Mouse (Mus musculus) hindbrain, embryonic 11.5 days (tissue): ENCODE data around the gene Them5. TPM values are rescaled to one million over a fixed set of nuclear protein-coding genes. Genes with fewer than 3 reads are reported as not detected.
A peak's percentile ranks its signal among the peaks of the same experiment; 100 is the strongest.

Source experiments
- ATAC-seq: fragments of 200-750 bp; cut with Nextera tagmentation; 2 replicates; pipeline ENCODE4 v1.8.0; 2017; ENCODE audit warnings: mild to moderate bottlenecking, moderate TSS enrichment, moderate library complexity; ENCODE audit not compliant: low FRiP score
- DNase-seq: peaks from one replicate; pipeline ENCODE4 v3.0.0-alpha.2; 2015; ENCODE audit warnings: low spot score
- H3K27ac ChIP-seq: fragments of 300-500 bp; sonication (generic); 2 replicates; pipeline ENCODE4 v1.5.1; 2014; ENCODE audit warnings: mild to moderate bottlenecking, low read depth, low read length
- H3K27me3 ChIP-seq: fragments of 300-500 bp; sonication (generic); 2 replicates; pipeline ENCODE4 v1.6.1; 2014; ENCODE audit warnings: mild to moderate bottlenecking, low read length, moderate library complexity, mixed read lengths; ENCODE audit not compliant: control insufficient read depth, insufficient read depth
- H3K36me3 ChIP-seq: fragments of 300-500 bp; sonication (generic); 2 replicates; pipeline ENCODE4 v1.6.1; 2014; ENCODE audit warnings: mild to moderate bottlenecking, low read length, moderate library complexity, mixed read lengths; ENCODE audit not compliant: control insufficient read depth, insufficient read depth
- H3K4me1 ChIP-seq: fragments of 300-500 bp; sonication (generic); replicated peaks from 2 replicates; pipeline ENCODE4 v1.6.1; 2014; ENCODE audit warnings: low read length, mixed read lengths; ENCODE audit not compliant: control insufficient read depth, insufficient read depth
- H3K4me2 ChIP-seq: fragments of 300-500 bp; sonication (generic); replicated peaks from 2 replicates; pipeline ENCODE4 v1.6.1; 2014; ENCODE audit warnings: mild to moderate bottlenecking, low read depth, low read length
- H3K4me3 ChIP-seq: fragments of 300-500 bp; sonication (generic); 2 replicates; pipeline ENCODE4 v1.5.1; 2014; ENCODE audit warnings: low read depth, low read length
- H3K9ac ChIP-seq: fragments of 300-500 bp; sonication (generic); 2 replicates; pipeline ENCODE4 v1.6.1; 2014; ENCODE audit warnings: low read depth, low read length
- H3K9me3 ChIP-seq: fragments of 300-500 bp; sonication (generic); 2 replicates; pipeline ENCODE4 v1.6.1; 2016; ENCODE audit warnings: low read length; ENCODE audit not compliant: control insufficient read depth
- WGBS: fragments of 180-500 bp; shearing (Covaris S2); extraction: QIAGEN DNeasy Blood & Tissue Kit; methylation state at CpG from one replicate; pipeline ENCODE4 v1.1.7; 2014; 5-methylcytosine and 5-hydroxymethylcytosine counted together
- polyA plus RNA-seq: library from polyadenylated mRNA; unstranded; fragments of >200 nt; fragmentation: Nextera tagmentation; extraction: Ambion mirVana; gene quantifications from 2 replicates; pipeline ENCODE4 v1.2.1, GENCODE M21; 2014

The Them5 gene
- polyA plus RNA-seq, 1 experiment from 2014 or later, result not detected

DNA sequence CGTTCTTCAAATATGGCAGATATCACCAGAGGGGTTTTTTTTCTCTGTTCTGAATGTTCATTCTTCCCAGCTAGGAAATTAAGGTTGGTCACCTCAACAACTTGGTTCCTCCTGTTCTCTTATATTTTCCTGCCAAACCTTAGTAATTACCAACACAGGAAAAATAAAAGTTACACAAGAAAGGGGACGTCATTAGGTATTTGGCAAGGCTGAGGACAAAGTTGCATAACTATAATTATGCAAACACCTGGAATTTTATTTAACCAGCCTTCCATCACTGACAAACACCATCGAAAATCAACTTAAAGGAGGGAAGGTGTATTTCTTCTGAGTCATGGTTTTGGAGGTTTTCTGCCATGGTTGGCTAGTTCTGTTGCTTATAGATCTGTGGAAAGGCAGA is 3.4 kb upstream of the Them5 start:
- Histone ChIP-seq H3K9ac (no peak overlapping the region), H3K4me3 (no peak overlapping the region), H3K36me3 (no peaks in the 10 kb centered on the region), H3K9me3 (no peaks in the 10 kb centered on the region), H3K4me1 (no peaks in the 10 kb centered on the region), H3K4me2 (no peak overlapping the region), H3K27ac (no peak overlapping the region), H3K27me3 (no peaks in the 10 kb centered on the region)
- WGBS, result 92% methylated on average over 3 of the region's 3 CpGs
- ATAC-seq, result no peak
- DNase-seq, result no peak

DNA sequence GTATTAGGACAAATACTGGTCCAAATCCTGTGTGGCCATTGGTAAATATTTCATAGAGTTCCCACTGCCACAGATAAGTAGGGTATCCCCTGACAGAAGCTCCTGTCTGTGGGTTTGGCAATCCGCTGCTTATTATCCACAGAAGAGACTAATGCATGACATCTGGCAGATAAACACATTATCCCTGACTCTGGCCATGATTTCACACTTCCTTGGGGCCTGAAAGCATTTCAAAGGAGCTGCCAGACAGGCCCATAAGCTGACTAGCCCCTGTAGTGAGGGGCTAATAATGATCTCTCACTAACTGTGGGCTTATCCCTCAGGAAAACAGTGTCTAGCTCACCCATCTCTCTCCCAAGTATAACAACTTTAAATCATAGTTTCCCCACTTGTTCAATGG is 653 bp downstream of the Them5 start:
- DNase-seq (no peak), ATAC-seq (no peak)
- no peaks in the 10 kb centered on the region for H3K9me3 ChIP-seq
- H3K4me3 ChIP-seq, result no peak overlapping the region
- H3K36me3 ChIP-seq, result no peaks in the 10 kb centered on the region
- no peaks in the 10 kb centered on the region for H3K27me3 ChIP-seq
- WGBS, result 63% methylated on average over 1 of the region's 1 CpGs
- no peak overlapping the region for H3K4me2 ChIP-seq
- no peak overlapping the region for H3K9ac ChIP-seq
- no peak overlapping the region for H3K27ac ChIP-seq
- H3K4me1 ChIP-seq, result no peaks in the 10 kb centered on the region

DNA sequence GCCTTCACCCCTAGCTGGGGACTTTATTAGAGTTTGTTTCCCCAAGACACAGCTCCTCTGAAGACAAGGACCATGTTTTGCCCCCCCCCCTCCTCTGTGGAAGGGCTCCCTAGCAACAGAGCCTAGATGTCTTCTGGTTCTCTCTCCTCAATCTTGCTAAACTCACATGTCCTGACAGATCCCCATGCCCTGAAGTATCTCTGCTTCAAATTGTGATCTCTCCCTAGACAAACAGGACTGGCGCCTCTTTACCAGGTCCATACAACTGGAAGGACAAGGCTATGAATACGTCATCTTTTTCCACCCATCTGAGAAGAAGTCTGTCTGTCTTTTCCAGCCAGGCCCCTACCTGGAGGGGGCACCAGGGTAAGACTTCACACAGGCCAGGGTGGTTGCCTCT is 2.3 kb downstream of the Them5 start:
- no peaks in the 10 kb centered on the region for H3K4me1 ChIP-seq
- ATAC-seq (no peak), DNase-seq (no peak)
- H3K9me3 ChIP-seq, result no peaks in the 10 kb centered on the region
- no peaks in the 10 kb centered on the region for H3K36me3 ChIP-seq
- H3K9ac ChIP-seq, result no peak overlapping the region
- no peaks in the 10 kb centered on the region for H3K27me3 ChIP-seq
- H3K4me2 ChIP-seq, result no peak overlapping the region
- no peak overlapping the region for H3K27ac ChIP-seq
- no peak overlapping the region for H3K4me3 ChIP-seq
- WGBS, result 88% methylated on average over 2 of the region's 2 CpGs

DNA sequence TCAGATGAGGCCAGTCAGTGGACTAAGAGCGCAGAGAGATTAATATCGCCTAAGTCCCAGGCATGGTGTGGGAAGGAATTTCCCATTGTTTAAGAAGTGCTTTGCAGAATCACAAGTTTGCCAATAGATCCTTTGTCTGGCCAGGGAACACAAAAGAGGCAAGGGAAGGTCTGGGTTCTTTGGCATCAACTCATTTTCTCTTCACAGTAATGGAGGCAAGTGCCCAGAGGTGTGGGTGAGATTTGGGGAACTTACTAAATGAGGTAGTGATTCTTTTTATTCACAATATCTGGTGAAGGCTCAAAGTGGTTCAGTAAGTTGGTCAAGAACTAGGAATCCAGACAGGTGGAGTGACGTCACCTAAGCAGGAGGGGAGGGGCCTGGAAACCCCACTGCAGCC is 3.0 kb downstream of the Them5 start:
- no peak overlapping the region for H3K4me3 ChIP-seq
- DNase-seq (no peak), ATAC-seq (no peak)

DNA sequence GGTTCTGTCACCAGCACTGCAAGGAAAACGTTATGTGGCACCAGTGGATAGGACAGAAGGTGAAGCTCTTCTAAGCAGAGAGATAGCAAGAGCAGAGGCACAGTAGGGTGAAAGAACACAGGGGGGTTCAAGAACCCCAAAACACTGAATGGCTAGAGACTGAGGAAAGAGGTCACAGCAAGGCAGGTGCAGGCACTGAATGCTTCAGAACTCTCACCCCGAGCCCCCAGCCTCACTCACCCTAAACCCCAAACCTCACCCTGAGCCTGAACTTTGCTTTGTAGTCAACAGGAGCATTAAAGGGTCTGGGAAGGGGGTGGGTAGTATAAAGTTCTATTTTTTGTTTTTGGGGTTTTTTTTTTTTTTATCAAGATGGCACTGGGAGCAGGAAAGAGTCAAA is 6.2 kb downstream of the Them5 start:
- DNase-seq, result no peak
- Histone ChIP-seq H3K9me3 (no peaks in the 10 kb centered on the region), H3K4me2 (no peak overlapping the region), H3K36me3 (no peaks in the 10 kb centered on the region), H3K27me3 (no peaks in the 10 kb centered on the region), H3K4me1 (no peaks in the 10 kb centered on the region), H3K27ac (no peak overlapping the region), H3K9ac (no peak overlapping the region), H3K4me3 (no peak overlapping the region)
- 74% methylated on average over 2 of the region's 2 CpGs for WGBS
- ATAC-seq, result no peak

More for the DNA sequence above, 3.0 kb downstream of the Them5 start:
- WGBS, result 71% methylated on average over 3 of the region's 3 CpGs
- H3K9ac ChIP-seq, result no peak overlapping the region
- no peaks in the 10 kb centered on the region for H3K4me1 ChIP-seq
- H3K9me3 ChIP-seq, result no peaks in the 10 kb centered on the region
- H3K27me3 ChIP-seq, result no peaks in the 10 kb centered on the region
- H3K27ac ChIP-seq, result no peak overlapping the region
- H3K4me2 ChIP-seq, result no peak overlapping the region
- H3K36me3 ChIP-seq, result no peaks in the 10 kb centered on the region

DNA sequence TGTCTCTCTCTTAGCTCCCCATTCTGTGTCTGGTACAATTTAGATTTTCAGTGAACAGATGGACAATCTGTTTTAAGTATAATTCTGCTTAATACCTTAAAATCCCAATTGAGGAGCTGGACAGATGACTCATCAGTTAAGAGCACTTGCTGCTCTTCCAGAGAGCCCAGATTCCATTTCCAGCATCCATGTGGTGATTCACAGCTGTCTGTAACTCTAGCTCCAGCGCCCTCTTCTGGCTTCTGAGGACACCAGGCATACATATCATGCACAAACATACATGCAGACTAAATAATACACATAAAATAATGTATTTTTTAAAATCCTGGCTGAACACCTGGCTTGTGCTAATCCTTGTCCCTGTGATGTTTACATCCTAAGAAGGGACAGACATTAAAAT is 18.9 kb downstream of the Them5 start:
- DNase-seq (peak; percentile 31), ATAC-seq (no peak)
- Histone ChIP-seq H3K9me3 (no peaks in the 10 kb centered on the region), H3K4me3 (no peak overlapping the region), H3K4me2 (no peak overlapping the region), H3K4me1 (no peaks in the 10 kb centered on the region), H3K36me3 (no peaks in the 10 kb centered on the region), H3K9ac (no peak overlapping the region), H3K27ac (no peak overlapping the region), H3K27me3 (peaks cover 8% of the 10 kb centered on the region; the same call in 1 of the 2 replicates)
- WGBS, result 10% methylated on average over 1 of the region's 1 CpGs

DNA sequence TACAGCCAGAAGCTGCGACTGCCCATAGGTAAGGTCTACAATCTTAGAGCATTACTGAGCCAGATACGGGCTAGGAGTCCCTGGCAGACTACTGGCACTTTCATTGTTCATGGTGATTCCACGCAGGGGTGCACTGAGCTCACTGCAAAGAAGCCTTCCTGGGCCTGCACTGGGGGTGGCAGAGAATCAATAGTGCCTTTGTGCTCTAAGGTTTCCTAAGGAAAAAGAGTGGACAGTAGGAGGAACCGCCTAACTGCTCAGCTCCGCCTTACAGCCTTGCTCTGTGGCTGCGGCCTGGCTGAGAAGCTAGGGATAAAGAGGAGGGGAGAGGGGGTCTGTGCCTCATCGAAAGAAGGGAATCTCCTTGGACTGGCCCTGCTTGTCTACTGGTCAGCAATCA is 20.2 kb downstream of the Them5 start, which contains the start of gene C2cd4d:
C2cd4d (plus strand) TSS at position 301 of the 400 bp plus-strand sequence.
- no peak for ATAC-seq
- Histone ChIP-seq H3K9me3 (no peaks in the 10 kb centered on the region), H3K9ac (peak within 1 kb of the TSS; percentile 81), H3K4me3 (peak within 1 kb of the TSS; percentile 44), H3K27ac (0 out of 2 replicates have a peak within 1 kb of the TSS, but pooled peaks have one; percentile 17), H3K27me3 (peaks cover 8% of the 10 kb centered on the region; the same call in 1 of the 2 replicates), H3K4me2 (peak within 1 kb of the TSS; percentile 87), H3K36me3 (no peaks in the 10 kb centered on the region), H3K4me1 (no peaks in the 10 kb centered on the region)
- DNase-seq, result peak; percentile 9
- 29% methylated on average over 7 of the region's 7 CpGs for WGBS

DNA sequence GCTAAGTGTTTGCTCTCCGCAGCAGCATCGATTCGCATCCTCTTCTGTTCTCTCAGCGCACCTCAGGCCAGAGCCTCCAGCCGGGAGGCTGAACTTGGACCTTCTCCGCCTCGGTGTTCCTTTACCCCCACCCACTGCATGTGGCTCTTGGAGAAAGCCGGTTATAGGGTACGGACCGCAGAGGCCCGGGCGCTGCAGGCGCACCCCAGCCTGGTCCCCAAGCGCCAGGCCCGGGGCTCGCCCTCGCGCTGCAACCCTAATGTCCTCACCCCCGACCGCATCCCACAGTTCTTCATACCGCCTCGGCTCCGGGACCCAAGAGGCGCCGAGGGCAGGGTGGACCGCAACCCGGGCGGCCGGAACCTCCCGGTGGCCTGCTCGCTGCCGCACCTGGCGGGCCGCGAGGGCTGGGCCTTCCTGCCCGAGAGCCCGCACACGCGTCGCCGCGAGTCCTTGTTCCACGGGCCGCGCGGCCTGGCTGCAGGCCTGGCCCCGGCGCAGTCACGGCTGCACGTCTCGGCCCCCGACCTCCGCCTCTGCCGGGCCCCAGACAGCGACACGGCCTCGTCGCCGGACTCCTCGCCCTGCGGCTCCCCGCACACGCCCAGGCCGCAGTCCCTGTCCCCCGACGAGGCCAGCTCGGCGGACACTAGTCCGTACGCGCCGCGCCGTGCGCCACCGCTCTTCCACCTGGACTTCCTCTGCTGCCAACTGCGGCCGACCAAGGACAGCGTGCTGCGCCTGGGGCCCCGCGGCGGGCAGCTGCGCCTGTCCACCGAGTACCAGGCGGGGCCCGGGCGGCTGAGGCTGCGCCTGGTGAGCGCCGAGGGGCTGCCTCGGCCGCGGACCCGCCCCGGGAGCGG is 21.6 kb downstream of the Them5 start:
- Histone ChIP-seq H3K9ac (peak overlapping the region; percentile 81), H3K4me2 (peak overlapping the region; percentile 87), H3K27ac (no peak overlapping the region), H3K36me3 (no peaks in the 10 kb centered on the region), H3K4me1 (no peaks in the 10 kb centered on the region), H3K9me3 (no peaks in the 10 kb centered on the region), H3K27me3 (peaks cover 8% of the 10 kb centered on the region; the same call in 1 of the 2 replicates), H3K4me3 (peak overlapping the region; percentile 44)
- 7% methylated on average over 76 of the region's 97 CpGs for WGBS
- ATAC-seq, result peak; percentile 82
- DNase-seq, result peak; percentile 73

DNA sequence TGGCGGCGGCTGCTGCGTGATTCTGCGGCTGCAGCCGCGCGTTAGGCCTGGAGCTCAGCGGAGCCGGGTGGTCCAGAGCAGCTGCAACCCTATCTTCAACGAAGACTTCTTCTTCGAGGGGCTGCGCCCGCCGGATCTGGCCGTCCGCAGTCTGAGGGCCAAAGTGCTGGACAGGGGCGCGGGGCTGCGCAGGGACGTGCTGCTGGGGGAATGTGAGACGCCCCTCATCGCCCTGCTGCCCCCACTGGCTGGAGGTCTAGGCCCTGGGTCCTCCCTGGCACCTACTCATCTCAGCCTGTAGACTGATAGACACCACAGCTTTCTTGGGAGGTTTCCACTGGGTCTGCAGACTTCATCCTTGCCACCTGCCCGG is 22.2 kb downstream of the Them5 start:
- Histone ChIP-seq H3K4me3 (peak overlapping the region; percentile 44), H3K27ac (no peak overlapping the region), H3K9me3 (no peaks in the 10 kb centered on the region), H3K4me1 (no peaks in the 10 kb centered on the region), H3K4me2 (peak overlapping the region; percentile 87), H3K9ac (peak overlapping the region; percentile 81), H3K27me3 (peaks cover 8% of the 10 kb centered on the region; the same call in 1 of the 2 replicates), H3K36me3 (no peaks in the 10 kb centered on the region)
- WGBS, result 6% methylated on average over 16 of the region's 23 CpGs
- ATAC-seq (peak; percentile 64), DNase-seq (no peak)
